Mouse (Mus musculus) liver, embryonic 14.5 days (tissue): ENCODE measurements around the gene Kiss1r.

Experiments used
- CTCF ChIP-seq: IDR thresholded peaks from 2 replicates; pipeline ENCODE4 v1.5.1; 2016; ENCODE audit warnings: antibody characterized with exemption, low read depth, control low read depth
- EP300 ChIP-seq: IDR thresholded peaks from 2 replicates; pipeline ENCODE4 v1.6.1; 2016; ENCODE audit warnings: antibody characterized with exemption, low read depth

DNA sequence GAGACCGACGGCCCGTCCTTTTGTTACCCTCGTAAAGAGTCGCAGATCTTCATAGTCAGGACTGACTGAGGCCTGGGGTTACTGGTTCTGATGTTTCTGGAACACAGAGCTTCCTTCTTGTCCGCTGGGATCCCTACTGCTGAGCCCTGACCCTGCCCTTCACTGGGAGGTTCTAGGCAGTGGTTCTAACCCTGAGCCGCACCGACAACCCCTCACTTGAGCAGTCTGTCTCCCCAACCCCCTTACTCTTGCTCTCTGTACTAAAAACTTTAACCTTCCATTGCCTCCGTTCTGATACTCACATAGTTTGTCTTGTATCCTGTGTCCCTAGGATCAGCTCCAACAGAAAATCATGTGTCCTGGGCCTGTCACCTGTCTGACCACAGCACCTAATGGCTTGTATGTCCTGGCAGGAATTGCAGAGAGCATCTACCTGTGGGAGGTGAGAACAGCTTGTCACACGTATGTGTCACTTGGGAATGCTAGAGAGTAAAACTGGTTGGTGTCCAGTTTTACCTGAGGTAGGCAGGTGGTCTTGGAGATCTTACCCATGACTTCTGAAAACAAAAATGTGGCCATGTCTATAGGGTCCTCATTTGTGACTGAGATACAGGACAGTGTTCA is 44.0 kb downstream of the Kiss1r start:
- TF ChIP-seq CTCF (no peak), EP300 (no peak)
